Mouse (Mus musculus) kidney, postnatal 0 days (tissue): ENCODE results near the gene Diaph2. TPM values are rescaled to one million over a fixed set of nuclear protein-coding genes. Genes with fewer than 3 reads are reported as not detected.
"Not testable (repeated sequence)": the region's sequence is repeated elsewhere in the genome, so short reads cannot be mapped to it uniquely, and the experiment has no call there.

ENCODE experiments used
- ATAC-seq: fragments of 200-750 bp; cut with Nextera tagmentation; replicated peaks from 2 replicates; pipeline ENCODE4 v1.8.0; 2017; ENCODE audit warnings: low read depth, moderate number of reproducible peaks, moderate TSS enrichment, moderate library complexity; ENCODE audit not compliant: low FRiP score
- DNase-seq: peaks from one replicate; pipeline ENCODE4 v3.0.0-alpha.2; 2016; ENCODE audit warnings: low spot score
- H3K27ac ChIP-seq: fragments of 300-500 bp; sonication (generic); 2 replicates; pipeline ENCODE4 v1.5.1; 2014; ENCODE audit warnings: mild to moderate bottlenecking
- H3K27me3 ChIP-seq: fragments of 300-500 bp; sonication (generic); 2 replicates; pipeline ENCODE4 v1.6.1; 2014; ENCODE audit warnings: low read length, mixed read lengths; ENCODE audit not compliant: insufficient read depth
- H3K36me3 ChIP-seq: fragments of 300-500 bp; sonication (generic); 2 replicates; pipeline ENCODE4 v1.6.1; 2014; ENCODE audit warnings: low read length, mixed read lengths; ENCODE audit not compliant: insufficient read depth
- H3K4me1 ChIP-seq: fragments of 300-500 bp; sonication (generic); replicated peaks from 2 replicates; pipeline ENCODE4 v1.6.1; 2014; ENCODE audit warnings: antibody characterized with exemption, low read length, mixed read lengths; ENCODE audit not compliant: insufficient read depth
- H3K4me2 ChIP-seq: fragments of 300-500 bp; sonication (generic); 2 replicates; pipeline ENCODE4 v1.6.1; 2014; ENCODE audit warnings: mild to moderate bottlenecking, low read length, moderate library complexity, mixed read lengths
- H3K4me3 ChIP-seq: fragments of 300-500 bp; sonication (generic); replicated peaks from 2 replicates; pipeline ENCODE4 v1.5.1; 2014; ENCODE audit warnings: low read depth, low read length
- H3K9ac ChIP-seq: fragments of 300-500 bp; sonication (generic); 2 replicates; pipeline ENCODE4 v1.6.1; 2014; ENCODE audit warnings: low read depth, low read length
- H3K9me3 ChIP-seq: fragments of 300-500 bp; sonication (generic); replicated peaks from 2 replicates; pipeline ENCODE4 v1.6.1; 2016; ENCODE audit warnings: low read length, inconsistent platforms, mixed read lengths
- CTCF ChIP-seq: IDR thresholded peaks from 2 replicates; pipeline ENCODE4 v1.5.1; 2016; ENCODE audit warnings: antibody characterized with exemption, low read depth, mild to moderate bottlenecking, moderate library complexity
- WGBS: fragments of 180-500 bp; shearing (Covaris S2); extraction: QIAGEN DNeasy Blood & Tissue Kit; methylation state at CpG from one replicate; pipeline ENCODE4 v1.1.7; 2014; 5-methylcytosine and 5-hydroxymethylcytosine counted together
- polyA plus RNA-seq: library from polyadenylated mRNA; unstranded; fragments of >200 nt; fragmentation: Nextera tagmentation; extraction: Ambion mirVana; gene quantifications from 2 replicates; pipeline ENCODE4 v1.2.1, GENCODE M21; 2015

Diaph2 gene
- polyA plus RNA-seq, 1 experiment from 2014 or later: 5.4 TPM

DNA sequence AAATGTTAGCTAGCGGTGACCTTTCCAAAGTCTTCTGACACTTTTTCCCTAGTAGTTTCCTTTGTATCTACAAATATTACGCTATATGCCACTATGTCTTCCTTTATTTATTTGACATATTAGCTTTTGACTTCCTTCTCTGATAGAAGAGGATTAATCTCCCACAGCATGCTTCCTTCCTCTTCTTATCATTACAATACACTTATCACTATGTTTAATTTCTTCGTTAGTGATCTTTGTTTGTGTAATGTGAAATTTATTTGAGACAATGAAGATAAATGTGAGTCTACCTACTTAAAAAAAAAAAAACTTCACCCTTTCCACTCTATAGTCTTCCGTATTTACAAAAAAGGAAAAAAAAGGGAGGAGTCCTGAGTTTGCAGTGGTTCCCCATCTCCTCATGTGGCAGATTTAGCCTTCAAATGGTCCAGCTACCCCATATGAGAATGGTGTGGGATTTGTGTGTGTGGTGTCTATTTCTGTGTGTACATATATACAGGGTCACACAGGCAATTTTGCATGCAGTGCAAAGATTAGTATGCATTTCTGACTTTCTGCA, 27.9 kb downstream of the Diaph2 start:
- Histone ChIP-seq H3K4me3 (no peak overlapping the region), H3K36me3 (no peaks in the 10 kb centered on the region), H3K4me1 (no peaks in the 10 kb centered on the region), H3K4me2 (no peak overlapping the region), H3K9ac (no peak overlapping the region), H3K27ac (no peak overlapping the region), H3K27me3 (no peaks in the 10 kb centered on the region), H3K9me3 (no peaks in the 10 kb centered on the region)
- DNase-seq (no peak), ATAC-seq (no peak)
- TF ChIP-seq CTCF: no peak
- WGBS: 71% methylated on average over 4 of the region's 4 CpGs

- H3K4me2 ChIP-seq: no peak overlapping the region
- H3K4me3 ChIP-seq: no peak overlapping the region
- no peak overlapping the region for H3K9ac ChIP-seq
- no peak overlapping the region for H3K27ac ChIP-seq
- 75% methylated on average over 2 of the region's 2 CpGs for WGBS
- no peaks in the 10 kb centered on the region for H3K9me3 ChIP-seq
- H3K27me3 ChIP-seq: no peaks in the 10 kb centered on the region
- H3K4me1 ChIP-seq: no peaks in the 10 kb centered on the region
- no peak for ATAC-seq
- TF ChIP-seq CTCF: no peak
- no peaks in the 10 kb centered on the region for H3K36me3 ChIP-seq
- DNase-seq: no peak
These were observed 32.3 kb downstream of the Diaph2 start for GRCm38 (mm10) chrX:129781844-129782243.

DNA sequence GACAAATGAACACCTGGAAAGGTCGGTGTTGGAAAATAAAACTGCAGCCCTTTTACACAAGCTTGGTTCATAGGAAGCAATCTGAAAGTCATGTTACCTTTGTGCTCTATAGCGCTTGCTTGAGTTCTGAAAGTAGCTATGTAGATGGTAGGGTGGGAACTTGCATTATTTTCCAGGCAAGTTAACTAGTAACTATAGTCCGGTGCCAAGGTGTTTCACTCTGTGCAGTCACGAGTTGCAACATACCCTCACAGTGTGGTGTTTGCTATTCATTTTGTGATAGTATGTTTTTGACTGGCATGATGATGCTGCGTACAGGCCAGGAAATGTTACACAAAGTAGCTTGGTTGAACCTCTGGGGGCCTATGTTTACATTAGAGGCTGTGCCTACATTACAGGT, 34.5 kb downstream of the Diaph2 start:
- Histone ChIP-seq H3K27me3 (no peaks in the 10 kb centered on the region), H3K27ac (no peak overlapping the region), H3K36me3 (no peaks in the 10 kb centered on the region), H3K4me3 (no peak overlapping the region), H3K9ac (no peak overlapping the region), H3K9me3 (no peaks in the 10 kb centered on the region), H3K4me2 (no peak overlapping the region), H3K4me1 (no peaks in the 10 kb centered on the region)
- TF ChIP-seq CTCF: no peak
- WGBS: 67% methylated on average over 5 of the region's 5 CpGs
- DNase-seq (no peak), ATAC-seq (no peak)

DNA sequence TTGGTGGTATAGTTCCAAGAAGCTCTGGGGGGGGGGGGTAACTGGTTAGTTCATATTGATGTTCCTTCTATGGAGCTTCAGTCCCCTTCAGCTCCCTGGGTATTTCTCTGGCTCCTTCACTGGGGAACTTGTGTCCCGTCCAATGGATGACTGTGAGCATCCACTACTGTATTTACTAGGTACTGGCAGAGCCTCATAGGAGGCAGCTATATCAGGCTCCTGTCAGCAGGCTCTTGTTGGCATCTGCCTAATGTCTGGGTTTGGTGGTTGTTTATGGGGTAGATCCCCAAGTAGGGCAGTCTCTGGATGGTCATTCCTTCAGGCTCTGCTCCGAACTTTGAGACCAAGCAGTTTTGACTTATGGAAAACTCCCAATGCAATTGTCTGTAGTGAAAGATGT, 50.4 kb downstream of the Diaph2 start:
- not testable (repeated sequence) for H3K4me1 ChIP-seq, ATAC-seq, H3K4me3 ChIP-seq, H3K9me3 ChIP-seq, H3K27me3 ChIP-seq, DNase-seq, H3K4me2 ChIP-seq, H3K36me3 ChIP-seq, H3K27ac ChIP-seq, H3K9ac ChIP-seq
- WGBS: 90% methylated on average over 2 of the region's 2 CpGs

- DNase-seq (peak; percentile 16), ATAC-seq (no peak)
- H3K36me3 ChIP-seq: no peaks in the 10 kb centered on the region
- peak; percentile 63 for TF ChIP-seq CTCF
- H3K4me3 ChIP-seq: no peak overlapping the region
- no peaks in the 10 kb centered on the region for H3K27me3 ChIP-seq
- WGBS: 43% methylated on average over 2 of the region's 2 CpGs
- no peaks in the 10 kb centered on the region for H3K4me1 ChIP-seq
- no peak overlapping the region for H3K4me2 ChIP-seq
- no peak overlapping the region for H3K9ac ChIP-seq
- H3K27ac ChIP-seq: no peak overlapping the region
- no peaks in the 10 kb centered on the region for H3K9me3 ChIP-seq
These were observed 82.4 kb downstream of the Diaph2 start for GRCm38 (mm10) chrX:129831903-129832302.

- Histone ChIP-seq H3K36me3 (no peaks in the 10 kb centered on the region), H3K4me1 (no peaks in the 10 kb centered on the region), H3K27ac (no peak overlapping the region), H3K27me3 (no peaks in the 10 kb centered on the region), H3K4me2 (no peak overlapping the region), H3K9me3 (no peaks in the 10 kb centered on the region), H3K4me3 (no peak overlapping the region), H3K9ac (no peak overlapping the region)
- no peak for ATAC-seq
- TF ChIP-seq CTCF: no peak
- no peak for DNase-seq
These were observed 84.3 kb downstream of the Diaph2 start for GRCm38 (mm10) chrX:129833887-129834286.

GRCm38 (mm10) chrX:129884465-129884864, 134.9 kb downstream of the Diaph2 start:
- H3K9ac ChIP-seq: no peak overlapping the region
- no peaks in the 10 kb centered on the region for H3K9me3 ChIP-seq
- ATAC-seq (no peak), DNase-seq (peak; percentile 18)
- peak; percentile 69 for TF ChIP-seq CTCF
- no peak overlapping the region for H3K4me3 ChIP-seq
- no peak overlapping the region for H3K4me2 ChIP-seq
- H3K36me3 ChIP-seq: no peaks in the 10 kb centered on the region
- no peaks in the 10 kb centered on the region for H3K27me3 ChIP-seq
- no peak overlapping the region for H3K27ac ChIP-seq
- no peaks in the 10 kb centered on the region for H3K4me1 ChIP-seq
- WGBS: 20% methylated on average over 3 of the region's 3 CpGs
